Mouse (Mus musculus) erythroblast, embryonic 14.5 days (primary cell): Measurements from ENCODE around the gene Gm28043. TPM values are rescaled to one million over a fixed set of nuclear protein-coding genes. Genes with fewer than 3 reads are reported as not detected.
A peak's percentile ranks its signal among the peaks of the same experiment; 100 is the strongest.

Experiments used
- H3K27me3 ChIP-seq: 2 replicates; pipeline ENCODE4 v1.6.1; 2012; ENCODE audit warnings: inconsistent platforms; ENCODE audit not compliant: control insufficient read depth
- H3K36me3 ChIP-seq: 2 replicates; pipeline ENCODE4 v1.6.1; 2012; ENCODE audit warnings: mild to moderate bottlenecking, inconsistent platforms; ENCODE audit not compliant: control insufficient read depth
- H3K4me1 ChIP-seq: 2 replicates; pipeline ENCODE4 v1.6.1; 2012; ENCODE audit warnings: inconsistent platforms; ENCODE audit not compliant: control insufficient read depth
- H3K4me3 ChIP-seq: replicated peaks from 2 replicates; pipeline ENCODE3; 2012; ENCODE audit warnings: moderate library complexity, mild to moderate bottlenecking, inconsistent platforms
- H3K9me3 ChIP-seq: 2 replicates; pipeline ENCODE4 v1.6.1; 2012; ENCODE audit warnings: low read length, inconsistent platforms, mixed read lengths; ENCODE audit not compliant: control insufficient read depth
- GATA1 ChIP-seq: IDR thresholded peaks from 2 replicates; pipeline ENCODE4 v1.6.1; 2012; ENCODE audit warnings: low read length, inconsistent platforms, mixed read lengths
- TAL1 ChIP-seq: IDR thresholded peaks from 3 replicates; pipeline ENCODE4 v1.6.1; 2012; ENCODE audit warnings: low read length, inconsistent platforms, mixed read lengths
- polyA plus RNA-seq: library from polyadenylated mRNA; stranded (reverse); fragments of >175 nt; gene quantifications from 2 replicates; pipeline ENCODE4 v1.2.3, GENCODE M21; 2012

The Gm28043 gene
- polyA plus RNA-seq, 1 experiment: 0.01 TPM

- Histone ChIP-seq H3K4me3 (no peak overlapping the region), H3K36me3 (peaks cover 99% of the 10 kb centered on the region), H3K9me3 (no peaks in the 10 kb centered on the region), H3K27me3 (no peaks in the 10 kb centered on the region), H3K4me1 (peaks cover 55% of the 10 kb centered on the region)
- no peak for TF ChIP-seq GATA1
- no peak for TF ChIP-seq TAL1
Observed at GRCm38 (mm10) chr17:29683127-29683526, 68.5 kb downstream of the Gm28043 start.

- Histone ChIP-seq H3K36me3 (peaks cover 99% of the 10 kb centered on the region), H3K4me1 (peaks cover 55% of the 10 kb centered on the region), H3K4me3 (no peak overlapping the region), H3K9me3 (peaks cover 5% of the 10 kb centered on the region), H3K27me3 (no peaks in the 10 kb centered on the region)
- TF ChIP-seq TAL1: no peak
- TF ChIP-seq GATA1: no peak
Observed at GRCm38 (mm10) chr17:29684275-29684674, 69.6 kb downstream of the Gm28043 start.

GRCm38 (mm10) chr17:29686771-29687170 lies 72.1 kb downstream of the Gm28043 start:
- Histone ChIP-seq H3K4me1 (peaks cover 65% of the 10 kb centered on the region), H3K27me3 (no peaks in the 10 kb centered on the region), H3K36me3 (peaks cover 100% of the 10 kb centered on the region), H3K9me3 (peaks cover 5% of the 10 kb centered on the region), H3K4me3 (no peak overlapping the region)
- peak; percentile 65 for TF ChIP-seq TAL1
- TF ChIP-seq GATA1: peak; percentile 62

GRCm38 (mm10) chr17:29687373-29687772 lies 72.7 kb downstream of the Gm28043 start:
- H3K9me3 ChIP-seq: peaks cover 5% of the 10 kb centered on the region
- TF ChIP-seq TAL1: no peak
- TF ChIP-seq GATA1: no peak
- H3K4me1 ChIP-seq: peaks cover 65% of the 10 kb centered on the region
- no peaks in the 10 kb centered on the region for H3K27me3 ChIP-seq
- no peak overlapping the region for H3K4me3 ChIP-seq
- peaks cover 99% of the 10 kb centered on the region for H3K36me3 ChIP-seq

- no peaks in the 10 kb centered on the region for H3K27me3 ChIP-seq
- peaks cover 5% of the 10 kb centered on the region for H3K9me3 ChIP-seq
- H3K4me3 ChIP-seq: no peak overlapping the region
- H3K36me3 ChIP-seq: peaks cover 99% of the 10 kb centered on the region
- TF ChIP-seq GATA1 (no peak), TAL1 (no peak)
- peaks cover 63% of the 10 kb centered on the region for H3K4me1 ChIP-seq
Observed at GRCm38 (mm10) chr17:29688610-29689009, 73.9 kb downstream of the Gm28043 start.

- Histone ChIP-seq H3K4me3 (no peak overlapping the region), H3K4me1 (peaks cover 47% of the 10 kb centered on the region), H3K9me3 (peaks cover 5% of the 10 kb centered on the region), H3K36me3 (peaks cover 99% of the 10 kb centered on the region), H3K27me3 (no peaks in the 10 kb centered on the region)
- TF ChIP-seq GATA1: no peak
- no peak for TF ChIP-seq TAL1
Observed at GRCm38 (mm10) chr17:29690257-29690656, 75.6 kb downstream of the Gm28043 start.

GRCm38 (mm10) chr17:29692827-29693226 lies 78.2 kb downstream of the Gm28043 start:
- peaks cover 21% of the 10 kb centered on the region for H3K4me1 ChIP-seq
- H3K4me3 ChIP-seq: no peak overlapping the region
- peaks cover 5% of the 10 kb centered on the region for H3K9me3 ChIP-seq
- H3K27me3 ChIP-seq: no peaks in the 10 kb centered on the region
- H3K36me3 ChIP-seq: peaks cover 98% of the 10 kb centered on the region
- TF ChIP-seq GATA1 (no peak), TAL1 (no peak)

GRCm38 (mm10) chr17:29693571-29693970 lies 78.9 kb downstream of the Gm28043 start:
- no peaks in the 10 kb centered on the region for H3K27me3 ChIP-seq
- TF ChIP-seq TAL1 (no peak), GATA1 (no peak)
- peaks cover 17% of the 10 kb centered on the region for H3K4me1 ChIP-seq
- H3K4me3 ChIP-seq: no peak overlapping the region
- H3K36me3 ChIP-seq: peaks cover 98% of the 10 kb centered on the region
- peaks cover 3% of the 10 kb centered on the region for H3K9me3 ChIP-seq

GRCm38 (mm10) chr17:29694516-29694915 lies 79.8 kb downstream of the Gm28043 start:
- peaks cover 98% of the 10 kb centered on the region for H3K36me3 ChIP-seq

GRCm38 (mm10) chr17:29696940-29697339 lies 82.3 kb downstream of the Gm28043 start:
- peaks cover 98% of the 10 kb centered on the region for H3K36me3 ChIP-seq
- H3K9me3 ChIP-seq: no peaks in the 10 kb centered on the region
- H3K4me3 ChIP-seq: no peak overlapping the region
- H3K27me3 ChIP-seq: no peaks in the 10 kb centered on the region
- TF ChIP-seq GATA1 (no peak), TAL1 (no peak)
- peaks cover 13% of the 10 kb centered on the region for H3K4me1 ChIP-seq

More at GRCm38 (mm10) chr17:29694516-29694915, 79.8 kb downstream of the Gm28043 start:
- Histone ChIP-seq H3K4me1 (peaks cover 15% of the 10 kb centered on the region), H3K9me3 (no peaks in the 10 kb centered on the region), H3K27me3 (no peaks in the 10 kb centered on the region), H3K4me3 (no peak overlapping the region)
- TF ChIP-seq GATA1 (no peak), TAL1 (no peak)
